Mouse (Mus musculus) bone marrow macrophage, adult 2 months (primary cell): ENCODE results near the gene Inava.

ENCODE experiments used
- CTCF ChIP-seq: IDR thresholded peaks from 2 replicates; pipeline ENCODE4 v1.5.1; 2012; ENCODE audit warnings: low read depth, mild to moderate bottlenecking, low read length, moderate library complexity
- POLR2A ChIP-seq: IDR thresholded peaks from 2 replicates; pipeline ENCODE4 v1.6.1; 2012; ENCODE audit warnings: mild to moderate bottlenecking, low read depth, low read length, borderline replicate concordance

DNA sequence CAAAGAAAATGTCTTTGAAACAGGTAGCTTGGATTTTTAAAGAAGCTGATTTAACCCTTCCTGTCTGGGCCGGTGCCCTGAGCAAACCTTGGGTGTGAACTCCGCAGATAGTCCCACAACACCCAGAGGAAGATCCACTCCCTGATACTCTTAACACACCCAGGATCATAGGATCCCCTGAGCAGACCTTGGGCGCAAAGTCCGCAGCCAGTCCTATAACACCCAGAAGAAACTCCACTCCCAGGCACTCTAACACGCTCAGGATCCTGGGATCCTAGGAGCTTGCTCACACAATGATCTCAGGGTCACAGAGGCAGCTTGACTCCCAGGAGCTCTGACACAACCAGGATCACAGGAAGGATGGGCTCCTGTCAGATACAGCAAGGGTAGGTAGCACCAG is 44.0 kb downstream of the Inava start:
- no peak for TF ChIP-seq POLR2A
- TF ChIP-seq CTCF, result no peak
